Mouse (Mus musculus): ENCODE data around the gene Slc16a8. TPM values are rescaled to one million over a fixed set of nuclear protein-coding genes. Genes with fewer than 3 reads are reported as not detected.

Gene Slc16a8
- not detected in 2 replicates for polyA plus RNA-seq (2012; ENCODE audit: low replicate concordance)

GRCm38 (mm10) chr15:79254661-79255060 is at the start of gene Slc16a8:
Gene Slc16a8 (minus strand): TSS chr15:79254761.

GRCm38 (mm10) chr15:79285399-79285798 is 30.8 kb upstream of the Slc16a8 start, which contains the start of gene Baiap2l2:
Gene Baiap2l2 (minus strand): TSS chr15:79285537.

GRCm38 (mm10) chr15:79229058-79229821 is 25.3 kb downstream of the Slc16a8 start, which contains the start of the genes Pick1 and Gm49486:
Gene Pick1 (plus strand): TSS chr15:79229173.
Gene Gm49486 (plus strand): TSS chr15:79229391.

Other genes with a start within 250 kb of the Slc16a8 start
- 32.8 and 70.9 TPM in 2 replicates for gene H1f0, start 226.3 kb downstream of the Slc16a8 start, polyA plus RNA-seq (2012; ENCODE audit: low replicate concordance)
- 0.38 and 1.2 TPM in 2 replicates for gene Galr3, start 212.9 kb downstream of the Slc16a8 start, polyA plus RNA-seq (2012; ENCODE audit: low replicate concordance)
- 41.1 and 171 TPM in 2 replicates for gene Ankrd54, start 191.9 kb downstream of the Slc16a8 start, polyA plus RNA-seq (2012; ENCODE audit: low replicate concordance)
- 8.7 and 44.6 TPM in 2 replicates for gene Eif3l, start 179.6 kb downstream of the Slc16a8 start, polyA plus RNA-seq (2012; ENCODE audit: low replicate concordance)
- gene Micall1, start 145.9 kb downstream of the Slc16a8 start, polyA plus RNA-seq (2012; ENCODE audit: low replicate concordance), result 15.6 and 50.5 TPM in 2 replicates
- 65.9 and 87.9 TPM in 2 replicates for gene Polr2f, start 113.8 kb downstream of the Slc16a8 start, polyA plus RNA-seq (2012; ENCODE audit: low replicate concordance)
- 1.7 TPM in 1 of 2 replicates, not detected in the other for gene 1700088E04Rik, start 113.5 kb downstream of the Slc16a8 start, polyA plus RNA-seq (2012; ENCODE audit: low replicate concordance)
- 0.42 TPM in 1 of 2 replicates, not detected in the other for gene Sox10, start 89.5 kb downstream of the Slc16a8 start, polyA plus RNA-seq (2012; ENCODE audit: low replicate concordance)
- 17.4 and 21.0 TPM in 2 replicates for gene Pick1, start 25.6 kb downstream of the Slc16a8 start, polyA plus RNA-seq (2012; ENCODE audit: low replicate concordance)
- not detected in 2 replicates for gene Gm49486, start 25.4 kb downstream of the Slc16a8 start, polyA plus RNA-seq (2012; ENCODE audit: low replicate concordance)
- 0.08 TPM in 1 of 2 replicates, not detected in the other for gene Baiap2l2, start 30.8 kb upstream of the Slc16a8 start, polyA plus RNA-seq (2012; ENCODE audit: low replicate concordance)
- gene Pla2g6, start 73.6 kb upstream of the Slc16a8 start, polyA plus RNA-seq (2012; ENCODE audit: low replicate concordance), result 54.7 and 64.1 TPM in 2 replicates
- 2.2 and 2.7 TPM in 2 replicates for gene Maff, start 91.9 kb upstream of the Slc16a8 start, polyA plus RNA-seq (2012; ENCODE audit: low replicate concordance)
- gene Tmem184b, start 148.8 kb upstream of the Slc16a8 start, polyA plus RNA-seq (2012; ENCODE audit: low replicate concordance), result 53.1 and 68.5 TPM in 2 replicates
- 30.9 and 51.5 TPM in 2 replicates for gene Csnk1e, start 200.8 kb upstream of the Slc16a8 start, polyA plus RNA-seq (2012; ENCODE audit: low replicate concordance)